ENCODE assay signal across 28 mouse cellular contexts in genomic region chr2:6537326-6537725, GRCm38 (mm10).
DNase-seq lines count a peak whose midpoint lies in the region; ATAC-seq and TF ChIP-seq lines count a peak whose summit lies in the region.
"Had no signal": no experiment of that assay in that cellular context is flagged by ENCODE, and none has a peak within 500 bp of the region (broad histone marks: within the 10 kb centered on the region; RNA-seq: fewer than 3 reads in every experiment).

No protein-coding gene starts in this region.

- H3K27me3 ChIP-seq in forebrain, embryonic 15.5 days: no peaks in the 10 kb centered on the region
- H3K27me3 ChIP-seq in forebrain, embryonic 11.5 days (ENCODE audit: control insufficient read depth, insufficient read depth, low read length): no peaks in the 10 kb centered on the region
- H3K27me3 ChIP-seq in neural tube, embryonic 15.5 days (replicated peaks): no peaks in the 10 kb centered on the region
- H3K27me3 ChIP-seq in limb, embryonic 10.5 days (ENCODE audit: low read depth, poor library complexity, severe bottlenecking): no peaks in the 10 kb centered on the region
- H3K27me3 ChIP-seq: embryonic facial prominence, embryonic 15.5 days; hindbrain, embryonic 15.5 days; midbrain, embryonic 12.5 days; Patski had no signal

- no peaks in the 10 kb centered on the region for H3K9me3 ChIP-seq in forebrain, embryonic 15.5 days
- H3K9me3 ChIP-seq in forebrain, embryonic 11.5 days (ENCODE audit: control insufficient read depth, low read length): no peaks in the 10 kb centered on the region
- no peaks in the 10 kb centered on the region for H3K9me3 ChIP-seq in neural tube, embryonic 15.5 days (replicated peaks)
- H3K9me3 ChIP-seq in limb, embryonic 10.5 days (replicated peaks): no peaks in the 10 kb centered on the region
- H3K9me3 ChIP-seq: embryonic facial prominence, embryonic 10.5 days; embryonic facial prominence, embryonic 15.5 days; hindbrain, embryonic 15.5 days; midbrain, embryonic 12.5 days had no signal

- no peak for TF ChIP-seq CTCF in layer of hippocampus, adult 2 months (conservative IDR thresholded peaks at IDR 0.05)

- no peak for DNase-seq in forebrain, embryonic 11.5 days (ENCODE audit: low spot score)
- DNase-seq in layer of hippocampus, adult 2 months (ENCODE audit: low spot score in 2 of 2): peak in 1 of 2 experiments; percentile 9
- DNase-seq in layer of hippocampus, adult 9-10 months (ENCODE audit: low spot score): no peak
- DNase-seq in neural tube, embryonic 10.5 days (ENCODE audit: extremely low spot score, low spot score): no peak
- peak; percentile 20 for DNase-seq in limb, embryonic 10.5 days (ENCODE audit: low spot score)
- no peak for DNase-seq in gastrocnemius, postnatal 10 days
- DNase-seq: adrenal gland, postnatal 10 days; cerebellum, adult 8-10 months; cerebellum, postnatal 25 days; kidney, adult 2 months; kidney, postnatal 4 days; layer of hippocampus, adult 9-11 months; liver; lung, adult 2 months; lung, postnatal 10 days; retina, postnatal 1 day; spleen, adult 18-20 months; thymus, postnatal 4 days had no signal

- H3K27ac ChIP-seq in forebrain, embryonic 15.5 days (replicated peaks): 0 out of 2 replicates have a peak overlapping the region, but pooled peaks have one; percentile 37
- no peak overlapping the region for H3K27ac ChIP-seq in forebrain, embryonic 11.5 days (ENCODE audit: low read depth, low read length)
- peak overlapping the region; percentile 37 for H3K27ac ChIP-seq in layer of hippocampus, adult 2 months
- H3K27ac ChIP-seq in neural tube, embryonic 15.5 days (replicated peaks): 0 out of 2 replicates have a peak overlapping the region, but pooled peaks have one; percentile 4
- no peak overlapping the region for H3K27ac ChIP-seq in limb, embryonic 10.5 days
- H3K27ac ChIP-seq: embryonic facial prominence, embryonic 10.5 days; embryonic facial prominence, embryonic 15.5 days; hindbrain, embryonic 15.5 days; liver, embryonic 14.5 days; macrophage; midbrain, embryonic 12.5 days had no signal

- no peak overlapping the region for H3K4me3 ChIP-seq in forebrain, embryonic 15.5 days
- no peak overlapping the region for H3K4me3 ChIP-seq in forebrain, embryonic 11.5 days (ENCODE audit: low read depth, low read length)
- H3K4me3 ChIP-seq in layer of hippocampus, adult 2 months: no peak overlapping the region
- no peak overlapping the region for H3K4me3 ChIP-seq in neural tube, embryonic 15.5 days (replicated peaks)
- no peak overlapping the region for H3K4me3 ChIP-seq in limb, embryonic 10.5 days
- H3K4me3 ChIP-seq: embryonic facial prominence, embryonic 10.5 days; embryonic facial prominence, embryonic 15.5 days; hindbrain, embryonic 15.5 days; midbrain, embryonic 12.5 days had no signal

- WGBS in forebrain, embryonic 15.5 days: 65% methylated on average over 3 of the region's 3 CpGs
- 85% methylated on average over 3 of the region's 3 CpGs for WGBS in forebrain, embryonic 11.5 days
- WGBS in neural tube, embryonic 15.5 days: 68% methylated on average over 3 of the region's 3 CpGs
- 88% methylated on average over 3 of the region's 3 CpGs for WGBS in limb, embryonic 10.5 days

- peaks cover 16% of the 10 kb centered on the region for H3K4me1 ChIP-seq in forebrain, embryonic 15.5 days
- H3K4me1 ChIP-seq in forebrain, embryonic 11.5 days (replicated peaks; ENCODE audit: control insufficient read depth, insufficient read depth, low read length): no peaks in the 10 kb centered on the region
- no peaks in the 10 kb centered on the region for H3K4me1 ChIP-seq in neural tube, embryonic 15.5 days
- peaks cover 16% of the 10 kb centered on the region for H3K4me1 ChIP-seq in limb, embryonic 10.5 days
- H3K4me1 ChIP-seq: embryonic facial prominence, embryonic 15.5 days; hindbrain, embryonic 15.5 days; midbrain, embryonic 12.5 days had no signal

- ATAC-seq in forebrain, embryonic 15.5 days (replicated peaks): peak; percentile 38; the same call in 1 of the 2 replicates
- ATAC-seq in forebrain, embryonic 11.5 days (replicated peaks; ENCODE audit: low FRiP score): no peak
- ATAC-seq in neural tube, embryonic 15.5 days (ENCODE audit: low FRiP score): no peak

- no peak overlapping the region for H3K9ac ChIP-seq in forebrain, embryonic 15.5 days (replicated peaks)
- no peak overlapping the region for H3K9ac ChIP-seq in forebrain, embryonic 11.5 days (ENCODE audit: low read length)
- H3K9ac ChIP-seq in neural tube, embryonic 15.5 days (replicated peaks): no peak overlapping the region
- H3K9ac ChIP-seq: embryonic facial prominence, embryonic 15.5 days; hindbrain, embryonic 15.5 days; liver, embryonic 14.5 days; midbrain, embryonic 12.5 days had no signal

- H3K4me2 ChIP-seq in forebrain, embryonic 15.5 days (replicated peaks): no peak overlapping the region
- no peak overlapping the region for H3K4me2 ChIP-seq in forebrain, embryonic 11.5 days (ENCODE audit: low read depth, low read length, severe bottlenecking)
- H3K4me2 ChIP-seq in neural tube, embryonic 15.5 days: no peak overlapping the region
- H3K4me2 ChIP-seq: embryonic facial prominence, embryonic 15.5 days; heart, embryonic 11.5 days; hindbrain, embryonic 15.5 days; midbrain, embryonic 12.5 days had no signal

- no peaks in the 10 kb centered on the region; the same call in 1 of the 2 replicates for H3K36me3 ChIP-seq in forebrain, embryonic 15.5 days
- no peaks in the 10 kb centered on the region for H3K36me3 ChIP-seq in forebrain, embryonic 11.5 days (ENCODE audit: control insufficient read depth, insufficient read depth, low read length)
- peaks cover 3% of the 10 kb centered on the region; the same call in 1 of the 2 replicates for H3K36me3 ChIP-seq in neural tube, embryonic 15.5 days
- no peaks in the 10 kb centered on the region for H3K36me3 ChIP-seq in limb, embryonic 10.5 days
- H3K36me3 ChIP-seq: embryonic facial prominence, embryonic 10.5 days; embryonic facial prominence, embryonic 15.5 days; hindbrain, embryonic 15.5 days; midbrain, embryonic 12.5 days had no signal

Comparison
In these comparisons a context has a peak if more than half of its experiments do, and no peak if none do; other contexts are left out.
1. H3K27ac ChIP-seq: peak in forebrain, embryonic 15.5 days (single experiment), layer of hippocampus, adult 2 months (single experiment) and neural tube, embryonic 15.5 days (single experiment); none in forebrain, embryonic 11.5 days (single experiment) and limb, embryonic 10.5 days (single experiment).